Mouse (Mus musculus) cortical plate, adult 2 months (tissue): ENCODE results near the gene Kcnn4. TPM values are rescaled to one million over a fixed set of nuclear protein-coding genes. Genes with fewer than 3 reads are reported as not detected.

Source experiments
- H3K27ac ChIP-seq: fragments of 200-500 bp; 2 replicates; pipeline ENCODE4 v1.5.1; 2012; ENCODE audit warnings: low read length, control low read depth, inconsistent platforms; ENCODE audit not compliant: insufficient read depth
- H3K4me1 ChIP-seq: fragments of 200-500 bp; 2 replicates; pipeline ENCODE4 v1.6.1; 2011; ENCODE audit warnings: low read length; ENCODE audit not compliant: control insufficient read depth, insufficient read depth
- H3K4me3 ChIP-seq: fragments of 200-500 bp; 2 replicates; pipeline ENCODE4 v1.5.1; 2011; ENCODE audit warnings: mild to moderate bottlenecking, low read length, control low read depth; ENCODE audit not compliant: insufficient read depth
- CTCF ChIP-seq: fragments of 200-500 bp; IDR thresholded peaks from 2 replicates; pipeline ENCODE4 v1.5.1; 2011; ENCODE audit warnings: mild to moderate bottlenecking, control low read depth, low read length; ENCODE audit not compliant: insufficient read depth; ENCODE audit errors: extremely low read depth
- POLR2A ChIP-seq: fragments of 200-500 bp; IDR thresholded peaks from 2 replicates; pipeline ENCODE4 v1.6.1; 2011; ENCODE audit warnings: mild to moderate bottlenecking, low read length, control low read depth; ENCODE audit not compliant: insufficient read depth; ENCODE audit errors: extremely low read depth
- polyA plus RNA-seq: library from polyadenylated mRNA; depleted of rRNA; stranded (reverse); fragments of >200 nt; gene quantifications from 2 replicates; pipeline ENCODE4 v1.2.3, GENCODE M21; 2012

Kcnn4 gene
- polyA plus RNA-seq, 1 experiment, result 0.77 TPM

DNA sequence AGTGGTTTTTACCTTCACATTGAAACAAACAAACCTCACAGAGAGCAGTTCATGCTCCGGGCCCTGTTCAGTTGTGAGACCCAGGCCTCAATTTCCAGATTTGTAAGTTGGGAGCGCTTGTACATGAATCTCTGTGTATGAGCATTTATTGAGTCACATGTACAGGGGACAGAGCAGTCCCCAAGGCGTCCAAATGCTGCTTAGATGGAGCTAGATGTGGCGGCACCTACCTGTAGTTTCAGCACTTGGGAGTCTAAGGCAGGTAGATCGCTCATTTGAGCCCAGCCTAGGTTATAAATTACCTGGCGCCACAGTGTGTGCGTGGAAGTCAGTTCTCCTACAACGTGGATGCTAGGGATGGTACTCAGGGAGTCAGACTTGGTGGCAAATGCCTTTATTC lies 6.4 kb downstream of the Kcnn4 start:
- Histone ChIP-seq H3K27ac (no peak overlapping the region), H3K4me3 (no peak overlapping the region), H3K4me1 (no peaks in the 10 kb centered on the region)
- TF ChIP-seq CTCF (no peak), POLR2A (no peak)

DNA sequence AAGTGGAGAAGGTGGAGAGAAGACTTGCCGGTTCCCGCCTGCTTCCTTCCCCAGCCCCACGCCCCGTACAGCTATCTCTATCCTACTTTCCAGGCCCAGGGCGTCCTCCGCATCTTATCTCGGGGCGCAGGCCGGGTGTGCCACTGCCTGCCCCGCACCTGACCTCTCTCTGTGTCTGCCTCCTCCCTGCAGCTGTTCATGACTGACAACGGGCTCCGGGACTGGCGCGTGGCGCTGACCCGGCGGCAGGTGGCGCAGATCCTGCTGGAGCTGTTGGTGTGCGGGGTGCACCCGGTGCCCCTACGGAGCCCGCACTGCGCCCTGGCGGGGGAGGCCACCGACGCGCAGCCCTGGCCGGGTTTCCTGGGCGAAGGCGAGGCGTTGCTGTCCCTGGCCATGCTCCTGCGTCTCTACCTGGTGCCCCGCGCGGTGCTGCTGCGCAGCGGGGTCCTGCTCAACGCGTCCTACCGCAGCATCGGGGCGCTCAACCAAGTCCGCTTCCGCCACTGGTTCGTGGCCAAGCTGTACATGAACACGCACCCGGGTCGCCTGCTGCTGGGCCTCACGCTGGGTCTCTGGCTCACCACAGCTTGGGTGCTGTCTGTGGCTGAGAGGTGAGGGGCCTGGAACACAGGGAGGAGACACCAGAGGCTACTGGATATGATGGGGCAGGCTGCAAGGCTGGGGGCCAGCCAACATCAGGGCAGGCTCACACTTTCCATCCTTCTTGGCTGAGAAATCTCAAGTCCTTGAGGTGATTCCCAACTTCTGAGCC lies 7.2 kb downstream of the Kcnn4 start:
- H3K4me3 ChIP-seq, result no peak overlapping the region
- no peak overlapping the region for H3K27ac ChIP-seq
- H3K4me1 ChIP-seq, result no peaks in the 10 kb centered on the region

DNA sequence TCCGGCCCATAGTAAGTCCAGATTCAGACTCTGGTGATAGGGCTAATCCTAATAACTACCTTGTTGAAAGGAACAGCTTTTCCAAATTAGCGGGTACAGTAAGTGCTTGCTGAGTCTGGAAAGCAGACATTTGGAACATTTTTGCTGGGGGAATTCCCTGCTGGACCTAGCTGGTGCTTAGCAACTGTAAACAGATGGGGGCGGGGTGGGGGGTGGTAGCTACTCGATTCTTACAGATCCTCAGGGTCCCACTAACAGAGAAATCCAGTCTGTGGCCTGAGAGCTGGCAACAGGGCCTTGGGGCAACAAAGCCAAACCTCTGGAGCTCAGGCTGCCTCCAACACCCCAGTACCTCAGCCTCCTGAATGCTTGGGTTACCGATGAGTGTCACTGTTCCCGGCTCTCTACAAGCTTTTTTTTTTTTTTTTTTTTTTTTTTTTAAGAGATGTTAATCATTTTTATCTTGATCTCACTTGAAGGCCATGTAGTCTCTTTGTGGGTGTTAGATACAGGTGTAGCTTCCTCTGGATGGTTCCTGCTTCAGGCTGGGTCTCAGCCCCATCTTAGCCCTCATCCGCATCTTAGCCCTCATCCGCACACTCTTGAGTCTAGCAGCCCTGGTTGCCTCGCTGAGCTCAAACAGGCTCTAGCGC lies 8.1 kb downstream of the Kcnn4 start:
- Histone ChIP-seq H3K4me3 (no peak overlapping the region), H3K27ac (no peak overlapping the region), H3K4me1 (no peaks in the 10 kb centered on the region)
- TF ChIP-seq POLR2A, result no peak
- TF ChIP-seq CTCF, result no peak

More for the DNA sequence above, 7.2 kb downstream of the Kcnn4 start:
- no peak for TF ChIP-seq POLR2A
- 0 out of 2 replicates have a peak, but pooled peaks have one; percentile 4 for TF ChIP-seq CTCF

GRCm38 (mm10) chr7:24379934-24380333 lies 9.9 kb downstream of the Kcnn4 start:
- no peak overlapping the region for H3K4me3 ChIP-seq
- H3K27ac ChIP-seq, result no peak overlapping the region
- TF ChIP-seq POLR2A, result no peak
- TF ChIP-seq CTCF, result no peak
- no peaks in the 10 kb centered on the region for H3K4me1 ChIP-seq

GRCm38 (mm10) chr7:24380370-24380769 lies 10.3 kb downstream of the Kcnn4 start:
- Histone ChIP-seq H3K4me1 (no peaks in the 10 kb centered on the region), H3K27ac (no peak overlapping the region), H3K4me3 (no peak overlapping the region)
- TF ChIP-seq POLR2A (no peak), CTCF (no peak)

- no peak overlapping the region for H3K27ac ChIP-seq
- H3K4me3 ChIP-seq, result no peak overlapping the region
- H3K4me1 ChIP-seq, result no peaks in the 10 kb centered on the region
- TF ChIP-seq POLR2A (no peak), CTCF (no peak)
These were observed 12.8 kb downstream of the Kcnn4 start for GRCm38 (mm10) chr7:24382730-24383372.

GRCm38 (mm10) chr7:24384070-24384469 lies 14.0 kb downstream of the Kcnn4 start:
- no peaks in the 10 kb centered on the region for H3K4me1 ChIP-seq
- no peak overlapping the region for H3K4me3 ChIP-seq
- no peak for TF ChIP-seq CTCF

DNA sequence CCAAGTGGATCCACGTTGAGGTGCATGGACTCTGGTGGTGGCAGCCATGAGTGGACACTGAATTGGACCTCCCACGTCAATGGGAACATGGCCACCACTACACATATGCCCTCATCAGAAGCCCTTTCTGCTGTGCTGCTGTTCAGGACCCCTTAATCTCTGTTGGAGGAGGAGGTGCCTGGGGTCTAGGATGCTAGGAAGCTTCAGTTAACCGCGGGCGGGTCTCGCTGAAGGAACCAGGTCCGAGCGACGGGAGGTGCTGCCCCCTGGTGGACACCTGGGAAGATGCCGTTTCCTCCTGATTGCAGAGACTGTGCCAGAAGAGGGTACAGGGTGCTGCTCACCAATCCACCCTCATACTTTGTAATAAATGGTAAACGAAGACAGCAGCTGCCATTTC lies 14.8 kb downstream of the Kcnn4 start:
- no peak overlapping the region for H3K27ac ChIP-seq
- TF ChIP-seq POLR2A, result no peak
- peak; percentile 72 for TF ChIP-seq CTCF
- no peak overlapping the region for H3K4me3 ChIP-seq
- no peaks in the 10 kb centered on the region for H3K4me1 ChIP-seq

More at GRCm38 (mm10) chr7:24384070-24384469, 14.0 kb downstream of the Kcnn4 start:
- no peak overlapping the region for H3K27ac ChIP-seq

GRCm38 (mm10) chr7:24387059-24387556 lies 17.0 kb downstream of the Kcnn4 start:
- Histone ChIP-seq H3K4me1 (no peaks in the 10 kb centered on the region), H3K4me3 (no peak overlapping the region), H3K27ac (no peak overlapping the region)
- TF ChIP-seq POLR2A, result no peak
- TF ChIP-seq CTCF, result no peak

DNA sequence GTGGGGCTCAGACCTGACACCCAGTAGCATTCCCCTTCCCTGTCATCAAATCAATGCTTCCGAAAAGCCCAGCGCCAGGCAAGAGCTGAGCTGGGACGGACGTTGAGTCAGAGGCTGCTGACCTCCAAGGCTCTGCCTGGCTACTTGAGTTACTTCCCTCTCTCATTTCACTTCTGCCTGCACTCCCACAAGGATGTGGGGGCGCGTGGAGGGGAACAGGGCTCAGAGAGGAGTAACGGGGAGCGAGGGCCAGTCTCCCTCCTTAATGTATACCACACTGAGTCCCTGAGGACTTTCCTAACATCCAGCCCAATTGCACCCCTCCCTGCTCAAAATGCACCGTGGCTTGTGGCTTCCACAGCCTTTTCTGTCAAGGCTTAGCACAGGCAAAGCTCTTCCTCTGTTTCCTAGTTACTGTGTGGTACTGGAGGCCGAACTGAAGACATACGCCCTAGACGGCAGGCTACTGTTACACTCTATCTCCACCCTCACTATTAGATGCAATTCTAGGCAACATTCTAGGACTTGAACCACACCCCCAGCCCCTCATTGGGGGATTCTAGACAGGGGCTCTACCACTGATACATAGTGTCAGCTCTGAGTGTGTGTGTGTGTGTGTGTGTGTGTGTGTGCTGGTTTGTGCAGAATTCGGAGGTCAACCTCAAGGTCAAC lies 19.6 kb downstream of the Kcnn4 start:
- H3K27ac ChIP-seq, result no peak overlapping the region
- H3K4me3 ChIP-seq, result no peak overlapping the region
- H3K4me1 ChIP-seq, result no peaks in the 10 kb centered on the region
- no peak for TF ChIP-seq CTCF
